In the genomic region with DNA sequence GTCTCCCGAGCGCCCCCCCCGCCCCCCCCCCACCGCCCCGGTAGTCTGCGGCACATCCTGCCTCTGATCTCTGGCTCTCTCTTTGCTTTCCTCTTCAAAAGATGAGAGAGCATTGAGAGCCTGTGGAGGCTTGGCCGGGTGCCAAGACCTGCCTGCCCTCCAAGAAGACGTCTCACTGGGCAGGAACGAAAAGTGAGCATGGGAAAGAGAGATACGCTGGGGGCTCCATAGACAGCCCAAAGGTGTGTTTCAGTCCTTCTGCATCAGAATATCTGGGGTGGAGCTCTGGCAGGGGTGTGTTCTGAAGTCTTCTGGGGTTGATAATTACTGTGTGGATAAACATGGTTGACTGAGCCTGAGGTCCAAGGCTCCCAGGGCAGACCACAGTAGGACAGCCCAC, we compare ENCODE assay signal across 8 mouse cellular contexts.
DNase-seq lines count a peak whose midpoint lies in the region; ATAC-seq and TF ChIP-seq lines count a peak whose summit lies in the region.

No protein-coding gene starts in this region.

- TF ChIP-seq POLR2A in brain, embryonic 14.5 days (IDR thresholded peaks at IDR 0.05; ENCODE audit: borderline replicate concordance, extremely low read depth, insufficient read depth, insufficient read length, poor library complexity, severe bottlenecking), result no peak

- peak; percentile 41 for ATAC-seq in CD4-positive, CD25-positive, alpha-beta regulatory T cell, adult 4 months

- TF ChIP-seq CTCF in brain, embryonic 14.5 days (IDR thresholded peaks at IDR 0.05; ENCODE audit: borderline replicate concordance, extremely low read depth, insufficient read depth, insufficient read length), result no peak

- DNase-seq in heart, postnatal 4 days, result peak; percentile 10
- no peak for DNase-seq in heart, adult 11 months
- DNase-seq in brain, embryonic 14.5 days (ENCODE audit: low read depth), result peak; percentile 77
- peak; percentile 8 for DNase-seq in lung, postnatal 10 days
- no peak for DNase-seq in yolk sac, embryonic 10.5 days (ENCODE audit: low spot score)
- DNase-seq in ovary, postnatal 36 days (ENCODE audit: low spot score), result no peak
- no peak for DNase-seq in right cerebral cortex, postnatal 4 days

Comparison
In these comparisons a context has a peak if more than half of its experiments do, and no peak if none do; other contexts are left out.
1. DNase-seq: peak in heart, postnatal 4 days (single experiment), brain, embryonic 14.5 days (single experiment) and lung, postnatal 10 days (single experiment); none in heart, adult 11 months (single experiment), yolk sac, embryonic 10.5 days (single experiment), ovary, postnatal 36 days (single experiment) and right cerebral cortex, postnatal 4 days (single experiment).